Mouse (Mus musculus): Measurements from ENCODE around the gene Nrsn2. TPM values are rescaled to one million over a fixed set of nuclear protein-coding genes. Genes with fewer than 3 reads are reported as not detected.
"Not testable (repeated sequence)": the region's sequence is repeated elsewhere in the genome, so short reads cannot be mapped to it uniquely, and the experiment has no call there.

Gene Nrsn2
- polyA plus RNA-seq, 2 experiments from 2014 or later: not detected

GRCm38 (mm10) chr2:152375652-152376344 is 640 bp downstream of the Nrsn2 start:
- no peak for ATAC-seq

- no peak for ATAC-seq
Observed at GRCm38 (mm10) chr2:152373547-152373946, 2.9 kb downstream of the Nrsn2 start.

GRCm38 (mm10) chr2:152372661-152373060 is 3.8 kb downstream of the Nrsn2 start:
- no peak for ATAC-seq

GRCm38 (mm10) chr2:152372104-152372503 is 4.3 kb downstream of the Nrsn2 start:
- peak; percentile 97 for ATAC-seq

- peak; percentile 45 for ATAC-seq
Observed at GRCm38 (mm10) chr2:152368532-152369140, 7.8 kb downstream of the Nrsn2 start.

GRCm38 (mm10) chr2:152367917-152368316 is 8.5 kb downstream of the Nrsn2 start:
- ATAC-seq: no peak

- peak; percentile 55 for ATAC-seq
Observed at GRCm38 (mm10) chr2:152363245-152364147, 12.9 kb downstream of the Nrsn2 start.

- ATAC-seq: no peak
Observed at GRCm38 (mm10) chr2:152361193-152361592, 15.2 kb downstream of the Nrsn2 start.

- ATAC-seq: peak; percentile 80
Observed at GRCm38 (mm10) chr2:152360271-152360775, 16.1 kb downstream of the Nrsn2 start.

- ATAC-seq: no peak
Observed at GRCm38 (mm10) chr2:152359616-152360015, 16.8 kb downstream of the Nrsn2 start.

- not testable (repeated sequence) for ATAC-seq
Observed at GRCm38 (mm10) chr2:152358977-152359376, 17.5 kb downstream of the Nrsn2 start.

- no peak for ATAC-seq
Observed at GRCm38 (mm10) chr2:152357254-152357653, 19.2 kb downstream of the Nrsn2 start.

GRCm38 (mm10) chr2:152349842-152350540 is 26.4 kb downstream of the Nrsn2 start:
- no peak for ATAC-seq

GRCm38 (mm10) chr2:152349205-152349604 is 27.2 kb downstream of the Nrsn2 start:
- no peak for ATAC-seq

- ATAC-seq: no peak
Observed at GRCm38 (mm10) chr2:152347722-152348121, 28.7 kb downstream of the Nrsn2 start.

GRCm38 (mm10) chr2:152346776-152347465 is 29.5 kb downstream of the Nrsn2 start:
- ATAC-seq: no peak

- no peak for ATAC-seq
Observed at GRCm38 (mm10) chr2:152345393-152345792, 31.0 kb downstream of the Nrsn2 start.

GRCm38 (mm10) chr2:152344909-152345308 is 31.5 kb downstream of the Nrsn2 start:
- no peak for ATAC-seq

- peak; percentile 22 for ATAC-seq
Observed at GRCm38 (mm10) chr2:152344361-152344760, 32.1 kb downstream of the Nrsn2 start.

GRCm38 (mm10) chr2:152343329-152344213 is 32.9 kb downstream of the Nrsn2 start, which contains the start of gene Trib3:
Gene Trib3 (minus strand): TSS chr2:152344032.
- ATAC-seq: peak; percentile 89

Measured in activated CD4-positive, CD25-positive, alpha-beta regulatory T cell, adult 4 months (primary cell).